Mouse (Mus musculus) kidney, adult 2 months (tissue): ENCODE measurements at regions not wholly inside any gene's neighbourhood (a gene's known extent, or its start where the extent isn't known, plus 50 kb on each side); places are given as distances from the start of the nearest gene placed in this dataset.

Source experiments
- CTCF ChIP-seq: fragments of 200-500 bp; conservative IDR thresholded peaks from 2 replicates; pipeline ENCODE4 v1.5.1; 2011; ENCODE audit warnings: low read depth, mild to moderate bottlenecking, control low read depth, low read length, moderate library complexity, mixed read lengths; ENCODE audit not compliant: insufficient read depth, insufficient read length
- POLR2A ChIP-seq: fragments of 200-500 bp; IDR thresholded peaks from one replicate; pipeline ENCODE4 v1.6.1; 2011; ENCODE audit warnings: low read depth, low read length, control low read depth

DNA sequence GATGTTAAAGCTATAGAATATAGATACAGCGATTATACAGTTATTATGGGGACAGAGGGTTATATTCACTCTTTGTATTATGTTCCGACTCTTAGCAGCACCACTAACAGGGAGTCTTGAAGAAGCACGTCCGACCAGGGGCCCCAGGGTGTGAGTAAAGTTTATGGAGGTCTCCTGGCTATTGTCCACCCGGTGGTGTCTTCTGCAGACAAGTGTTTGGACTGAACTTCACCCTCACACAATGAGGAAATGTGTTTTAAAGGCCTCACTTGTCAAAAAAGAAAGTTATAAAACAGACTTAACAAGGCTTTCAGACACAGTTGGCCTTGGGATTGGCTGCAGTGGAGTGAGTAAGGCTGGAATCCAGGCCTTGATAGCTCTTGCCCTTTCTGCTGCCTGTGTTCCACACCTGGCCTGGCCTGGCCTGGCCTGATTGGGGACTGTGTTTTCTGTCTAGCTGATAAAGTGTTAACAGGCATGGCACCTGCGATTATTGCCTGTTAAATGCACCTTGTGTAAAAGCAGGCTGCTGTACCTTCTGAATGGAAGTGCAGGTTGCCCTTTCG lies 102.8 kb upstream of the Klf4 start:
- TF ChIP-seq CTCF (no peak), POLR2A (no peak)
